Mouse (Mus musculus) liver, embryonic 14.5 days (tissue): Measurements from ENCODE around the gene Tbpl2.

ENCODE experiments used
- CTCF ChIP-seq: IDR thresholded peaks from 2 replicates; pipeline ENCODE4 v1.5.1; 2016; ENCODE audit warnings: antibody characterized with exemption, low read depth, control low read depth
- EP300 ChIP-seq: IDR thresholded peaks from 2 replicates; pipeline ENCODE4 v1.6.1; 2016; ENCODE audit warnings: antibody characterized with exemption, low read depth

GRCm38 (mm10) chr2:24103619-24104289 lies 7.4 kb upstream of the Tbpl2 start:
- TF ChIP-seq CTCF (no peak), EP300 (no peak)
